Mouse (Mus musculus): Measurements from ENCODE around the gene Gpr155. TPM values are rescaled to one million over a fixed set of nuclear protein-coding genes. Genes with fewer than 3 reads are reported as not detected.

The Gpr155 gene
- polyA plus RNA-seq, 1 experiment, result 1.3 TPM

DNA sequence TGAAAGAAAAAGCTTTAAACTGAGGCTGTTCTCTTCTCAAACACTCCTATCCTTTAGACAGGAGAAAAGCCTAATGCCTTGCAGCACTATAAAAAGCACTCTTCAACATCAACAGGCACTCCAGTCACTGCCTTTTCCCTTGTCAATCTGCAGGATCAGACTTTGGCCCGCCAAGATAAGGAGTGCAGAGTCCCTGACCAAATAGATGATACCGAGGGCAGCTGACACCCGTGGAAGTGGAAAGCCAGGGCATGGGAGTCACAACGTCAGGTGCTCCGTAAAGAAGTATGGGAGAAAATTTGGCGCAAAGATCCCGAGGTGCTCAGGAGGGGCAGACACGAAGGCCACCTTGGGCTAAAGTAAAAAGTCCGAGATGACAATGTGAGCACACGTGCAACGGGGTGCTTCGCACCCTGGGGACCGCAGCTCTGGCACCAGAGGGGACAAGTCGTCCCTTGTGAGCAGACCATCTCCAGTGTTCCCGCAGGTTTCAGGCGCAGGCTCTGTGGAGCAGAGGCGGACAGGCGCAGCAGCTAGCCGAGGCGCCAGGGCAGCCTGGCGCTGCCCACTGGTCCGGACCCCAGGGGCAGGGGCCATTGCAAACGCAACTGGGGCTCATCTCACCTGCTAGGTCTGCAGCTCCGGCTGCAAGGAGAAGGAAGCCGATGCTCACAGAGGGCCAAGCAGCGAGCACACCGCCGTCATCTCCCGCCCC lies 574 bp downstream of the Gpr155 start:
- H3K79me2 ChIP-seq (ENCODE audit: control insufficient read depth, insufficient read depth), result no peaks in the 10 kb centered on the region
- TF ChIP-seq MAX (IDR thresholded peaks at IDR 0.05) (no peak), FOSL1 (IDR thresholded peaks at IDR 0.05; ENCODE audit: insufficient read depth, low read length, poor library complexity, severe bottlenecking) (no peak), CTCF (IDR thresholded peaks at IDR 0.05; ENCODE audit: control insufficient read depth, insufficient read depth, insufficient read length) (no peak), MYOD1 (IDR thresholded peaks at IDR 0.05; ENCODE audit: control insufficient read depth, insufficient read length, low read depth) (no peak), MYOG (IDR thresholded peaks at IDR 0.05; ENCODE audit: control insufficient read depth, extremely low read depth, insufficient read length) (no peak), USF1 (IDR thresholded peaks at IDR 0.05; ENCODE audit: low read depth) (no peak), CEBPB (IDR thresholded peaks at IDR 0.05; ENCODE audit: low read depth) (no peak)
- no peaks in the 10 kb centered on the region for H3K27me3 ChIP-seq (ENCODE audit: control insufficient read depth, insufficient read depth, insufficient read length)
- H3K4me3 ChIP-seq (ENCODE audit: insufficient read depth, poor library complexity, severe bottlenecking), result peak overlapping the region; percentile 53
- no peaks in the 10 kb centered on the region for H3K36me3 ChIP-seq (ENCODE audit: control insufficient read depth, insufficient read depth)
- H3ac ChIP-seq (ENCODE audit: control insufficient read depth, insufficient read length, low read depth), result peak overlapping the region; percentile 88
- no peaks in the 10 kb centered on the region for H3K79me3 ChIP-seq (ENCODE audit: low read depth)

- Histone ChIP-seq H3K27me3 (ENCODE audit: control insufficient read depth, insufficient read depth, insufficient read length) (no peaks in the 10 kb centered on the region), H3K36me3 (ENCODE audit: control insufficient read depth, insufficient read depth) (no peaks in the 10 kb centered on the region), H3ac (ENCODE audit: control insufficient read depth, insufficient read length, low read depth) (no peak overlapping the region), H3K79me3 (ENCODE audit: low read depth) (no peaks in the 10 kb centered on the region), H3K4me3 (ENCODE audit: insufficient read depth, poor library complexity, severe bottlenecking) (no peak overlapping the region), H3K79me2 (ENCODE audit: control insufficient read depth, insufficient read depth) (no peaks in the 10 kb centered on the region)
- no peak for TF ChIP-seq USF1 (IDR thresholded peaks at IDR 0.05; ENCODE audit: low read depth)
- TF ChIP-seq CTCF (IDR thresholded peaks at IDR 0.05; ENCODE audit: control insufficient read depth, insufficient read depth, insufficient read length), result no peak
- TF ChIP-seq CEBPB (IDR thresholded peaks at IDR 0.05; ENCODE audit: low read depth), result no peak
- no peak for TF ChIP-seq FOSL1 (IDR thresholded peaks at IDR 0.05; ENCODE audit: insufficient read depth, low read length, poor library complexity, severe bottlenecking)
- no peak for TF ChIP-seq MYOD1 (IDR thresholded peaks at IDR 0.05; ENCODE audit: control insufficient read depth, insufficient read length, low read depth)
- TF ChIP-seq MAX (IDR thresholded peaks at IDR 0.05), result no peak
- TF ChIP-seq MYOG (IDR thresholded peaks at IDR 0.05; ENCODE audit: control insufficient read depth, extremely low read depth, insufficient read length), result no peak
These were observed 1.2 kb downstream of the Gpr155 start for GRCm38 (mm10) chr2:73385172-73385571.

DNA sequence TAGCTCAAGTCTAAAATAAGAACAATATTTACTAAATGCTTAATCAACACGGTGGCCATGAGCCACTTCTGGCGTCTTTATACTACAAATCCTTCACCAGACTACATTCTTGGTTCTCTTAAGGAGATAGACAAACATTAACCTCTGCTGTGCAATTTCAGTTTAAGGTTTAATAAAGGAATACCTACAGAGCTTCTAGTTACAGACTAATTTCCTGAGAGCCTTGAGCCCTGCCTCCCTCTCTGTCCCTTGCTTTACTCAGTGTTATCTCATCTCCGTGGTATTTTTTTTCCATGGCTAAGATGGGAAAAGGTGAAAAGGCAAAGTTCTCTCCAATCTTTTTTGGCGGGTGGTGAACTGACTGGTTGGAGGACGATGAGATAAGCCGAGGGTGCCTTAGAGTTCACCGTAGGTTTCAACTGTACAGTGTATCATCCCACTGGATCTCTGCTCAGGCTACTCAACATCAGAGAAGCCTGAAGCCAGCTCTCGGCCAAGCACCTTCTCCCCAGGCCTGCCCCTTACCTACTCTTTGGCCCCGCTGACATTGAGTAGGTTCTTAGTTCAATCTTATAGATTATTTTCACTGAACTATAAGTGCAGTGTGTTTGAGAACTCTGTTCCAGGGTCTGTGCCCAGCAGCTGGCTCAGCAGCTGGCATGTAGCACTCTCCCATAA lies 5.9 kb downstream of the Gpr155 start:
- Histone ChIP-seq H3K4me3 (ENCODE audit: insufficient read depth, poor library complexity, severe bottlenecking) (no peak overlapping the region), H3K36me3 (ENCODE audit: control insufficient read depth, insufficient read depth) (no peaks in the 10 kb centered on the region), H3K27me3 (ENCODE audit: control insufficient read depth, insufficient read depth, insufficient read length) (no peaks in the 10 kb centered on the region), H3K79me2 (ENCODE audit: control insufficient read depth, insufficient read depth) (no peaks in the 10 kb centered on the region), H3K79me3 (ENCODE audit: low read depth) (no peaks in the 10 kb centered on the region), H3ac (ENCODE audit: control insufficient read depth, insufficient read length, low read depth) (no peak overlapping the region)
- TF ChIP-seq MYOD1 (IDR thresholded peaks at IDR 0.05; ENCODE audit: control insufficient read depth, insufficient read length, low read depth) (no peak), MAX (IDR thresholded peaks at IDR 0.05) (no peak), CEBPB (IDR thresholded peaks at IDR 0.05; ENCODE audit: low read depth) (no peak), CTCF (IDR thresholded peaks at IDR 0.05; ENCODE audit: control insufficient read depth, insufficient read depth, insufficient read length) (no peak), MYOG (IDR thresholded peaks at IDR 0.05; ENCODE audit: control insufficient read depth, extremely low read depth, insufficient read length) (no peak), USF1 (IDR thresholded peaks at IDR 0.05; ENCODE audit: low read depth) (no peak), FOSL1 (IDR thresholded peaks at IDR 0.05; ENCODE audit: insufficient read depth, low read length, poor library complexity, severe bottlenecking) (no peak)

DNA sequence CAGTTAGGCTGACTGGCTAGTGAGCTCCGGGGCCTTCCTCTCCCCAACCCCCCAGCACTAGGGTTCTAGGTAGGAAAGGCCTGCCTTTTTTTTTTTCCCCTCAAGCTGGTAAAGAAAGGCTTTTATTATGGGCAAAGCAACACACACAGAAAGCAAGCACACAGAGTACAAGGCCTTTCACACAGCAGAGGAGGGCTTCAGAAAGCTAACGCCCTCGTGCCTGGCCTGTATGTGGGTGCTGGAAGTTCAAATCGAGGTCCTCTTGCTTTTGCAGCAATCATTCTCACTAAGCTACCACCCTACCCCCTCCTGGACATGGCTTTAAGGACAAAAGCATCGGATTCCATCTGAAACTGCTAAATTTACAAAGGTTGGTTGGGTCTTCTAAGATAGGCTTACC lies 6.7 kb downstream of the Gpr155 start:
- H3K36me3 ChIP-seq (ENCODE audit: control insufficient read depth, insufficient read depth), result no peaks in the 10 kb centered on the region
- TF ChIP-seq MAX (IDR thresholded peaks at IDR 0.05), result no peak
- no peak for TF ChIP-seq CEBPB (IDR thresholded peaks at IDR 0.05; ENCODE audit: low read depth)
- TF ChIP-seq CTCF (IDR thresholded peaks at IDR 0.05; ENCODE audit: control insufficient read depth, insufficient read depth, insufficient read length), result no peak
- TF ChIP-seq MYOD1 (IDR thresholded peaks at IDR 0.05; ENCODE audit: control insufficient read depth, insufficient read length, low read depth), result no peak
- TF ChIP-seq MYOG (IDR thresholded peaks at IDR 0.05; ENCODE audit: control insufficient read depth, extremely low read depth, insufficient read length), result no peak
- no peak for TF ChIP-seq FOSL1 (IDR thresholded peaks at IDR 0.05; ENCODE audit: insufficient read depth, low read length, poor library complexity, severe bottlenecking)
- no peaks in the 10 kb centered on the region for H3K79me3 ChIP-seq (ENCODE audit: low read depth)
- H3K79me2 ChIP-seq (ENCODE audit: control insufficient read depth, insufficient read depth), result no peaks in the 10 kb centered on the region
- H3ac ChIP-seq (ENCODE audit: control insufficient read depth, insufficient read length, low read depth), result no peak overlapping the region
- H3K27me3 ChIP-seq (ENCODE audit: control insufficient read depth, insufficient read depth, insufficient read length), result no peaks in the 10 kb centered on the region
- H3K4me3 ChIP-seq (ENCODE audit: insufficient read depth, poor library complexity, severe bottlenecking), result no peak overlapping the region

DNA sequence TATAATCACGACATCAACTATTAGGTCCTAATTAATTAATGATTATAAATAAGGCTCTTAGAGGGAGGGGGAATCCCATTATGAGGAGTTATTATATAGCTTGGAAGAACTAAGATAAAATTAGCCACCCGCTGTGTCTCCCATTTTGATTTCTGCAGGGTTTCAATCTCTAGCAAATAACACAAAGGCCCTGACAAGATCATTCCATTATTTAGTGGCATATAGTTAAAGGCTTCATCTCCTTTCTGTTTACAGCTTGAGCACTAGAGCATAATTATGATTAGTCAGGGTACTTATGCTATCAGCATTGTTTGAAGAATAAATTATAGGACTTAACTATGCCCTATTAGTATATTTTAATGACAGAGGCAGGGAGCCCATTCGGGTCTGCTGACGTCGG lies 8.0 kb downstream of the Gpr155 start:
- no peaks in the 10 kb centered on the region for H3K79me2 ChIP-seq (ENCODE audit: control insufficient read depth, insufficient read depth)
- no peak overlapping the region for H3K4me3 ChIP-seq (ENCODE audit: insufficient read depth, poor library complexity, severe bottlenecking)
- H3K79me3 ChIP-seq (ENCODE audit: low read depth), result no peaks in the 10 kb centered on the region
- no peaks in the 10 kb centered on the region for H3K36me3 ChIP-seq (ENCODE audit: control insufficient read depth, insufficient read depth)
- TF ChIP-seq CTCF (IDR thresholded peaks at IDR 0.05; ENCODE audit: control insufficient read depth, insufficient read depth, insufficient read length) (no peak), MAX (IDR thresholded peaks at IDR 0.05) (no peak), FOSL1 (IDR thresholded peaks at IDR 0.05; ENCODE audit: insufficient read depth, low read length, poor library complexity, severe bottlenecking) (no peak), CEBPB (IDR thresholded peaks at IDR 0.05; ENCODE audit: low read depth) (no peak), USF1 (IDR thresholded peaks at IDR 0.05; ENCODE audit: low read depth) (no peak), MYOD1 (IDR thresholded peaks at IDR 0.05; ENCODE audit: control insufficient read depth, insufficient read length, low read depth) (no peak), MYOG (IDR thresholded peaks at IDR 0.05; ENCODE audit: control insufficient read depth, extremely low read depth, insufficient read length) (no peak)
- no peaks in the 10 kb centered on the region for H3K27me3 ChIP-seq (ENCODE audit: control insufficient read depth, insufficient read depth, insufficient read length)
- H3ac ChIP-seq (ENCODE audit: control insufficient read depth, insufficient read length, low read depth), result no peak overlapping the region

Measured in C2C12 (cell line).